Mouse (Mus musculus): ENCODE results near the gene Celf5. TPM values are rescaled to one million over a fixed set of nuclear protein-coding genes. Genes with fewer than 3 reads are reported as not detected.
A peak's percentile ranks its signal among the peaks of the same experiment; 100 is the strongest.

The Celf5 gene
- polyA plus RNA-seq, 1 experiment: 57.3 TPM

- no peaks in the 10 kb centered on the region for H3K27me3 ChIP-seq (ENCODE audit: control insufficient read depth, insufficient read depth, low read length)
- peak overlapping the region; percentile 26; the same call in 1 of the 2 replicates for H3K27ac ChIP-seq (ENCODE audit: insufficient read depth, low read length)
- DNase-seq: peak in 1 of 2 experiments; percentile 53
- peak overlapping the region; percentile 95 for H3K4me3 ChIP-seq (replicated peaks; ENCODE audit: insufficient read depth, low read depth, low read length)
- peaks cover 5% of the 10 kb centered on the region; the same call in 1 of the 2 replicates for H3K4me1 ChIP-seq (ENCODE audit: control insufficient read depth, insufficient read depth, low read length)
- TF ChIP-seq CTCF (IDR thresholded peaks at IDR 0.05; ENCODE audit: borderline replicate concordance, insufficient read depth, low read depth, low read length) (no peak), POLR2A (IDR thresholded peaks at IDR 0.05; ENCODE audit: borderline replicate concordance, insufficient read depth, low read length) (no peak)
- WGBS: 2% methylated on average over 34 of the region's 35 CpGs
These were observed 640 bp downstream of the Celf5 start for GRCm38 (mm10) chr10:81481605-81482532.

GRCm38 (mm10) chr10:81474461-81474860 lies 8.0 kb downstream of the Celf5 start:
- Histone ChIP-seq H3K27ac (ENCODE audit: insufficient read depth, low read length) (no peak overlapping the region), H3K4me1 (ENCODE audit: control insufficient read depth, insufficient read depth, low read length) (peaks cover 7% of the 10 kb centered on the region; the same call in 1 of the 2 replicates), H3K27me3 (ENCODE audit: control insufficient read depth, insufficient read depth, low read length) (no peaks in the 10 kb centered on the region), H3K4me3 (replicated peaks; ENCODE audit: insufficient read depth, low read depth, low read length) (no peak overlapping the region)
- no peak for DNase-seq
- 87% methylated on average over 10 of the region's 10 CpGs for WGBS
- TF ChIP-seq CTCF (IDR thresholded peaks at IDR 0.05; ENCODE audit: borderline replicate concordance, insufficient read depth, low read depth, low read length): no peak

- Histone ChIP-seq H3K4me1 (ENCODE audit: control insufficient read depth, insufficient read depth, low read length) (peaks cover 12% of the 10 kb centered on the region), H3K4me3 (replicated peaks; ENCODE audit: insufficient read depth, low read depth, low read length) (no peak overlapping the region), H3K27me3 (ENCODE audit: control insufficient read depth, insufficient read depth, low read length) (no peaks in the 10 kb centered on the region), H3K27ac (ENCODE audit: insufficient read depth, low read length) (no peak overlapping the region)
- no peak for TF ChIP-seq POLR2A (IDR thresholded peaks at IDR 0.05; ENCODE audit: borderline replicate concordance, insufficient read depth, low read length)
- TF ChIP-seq CTCF (IDR thresholded peaks at IDR 0.05; ENCODE audit: borderline replicate concordance, insufficient read depth, low read depth, low read length): no peak
- DNase-seq: peak; percentile 68 to 79
- WGBS: 3% methylated on average over 22 of the region's 22 CpGs
These were observed 9.5 kb downstream of the Celf5 start for GRCm38 (mm10) chr10:81473003-81473451.

GRCm38 (mm10) chr10:81472403-81473002 lies 10.0 kb downstream of the Celf5 start:
- Histone ChIP-seq H3K4me1 (ENCODE audit: control insufficient read depth, insufficient read depth, low read length) (peaks cover 17% of the 10 kb centered on the region), H3K27ac (ENCODE audit: insufficient read depth, low read length) (no peak overlapping the region), H3K4me3 (replicated peaks; ENCODE audit: insufficient read depth, low read depth, low read length) (no peak overlapping the region), H3K27me3 (ENCODE audit: control insufficient read depth, insufficient read depth, low read length) (no peaks in the 10 kb centered on the region)
- TF ChIP-seq CTCF (IDR thresholded peaks at IDR 0.05; ENCODE audit: borderline replicate concordance, insufficient read depth, low read depth, low read length) (no peak), POLR2A (IDR thresholded peaks at IDR 0.05; ENCODE audit: borderline replicate concordance, insufficient read depth, low read length) (no peak)
- WGBS: 9% methylated on average over 15 of the region's 18 CpGs
- DNase-seq: no peak

- Histone ChIP-seq H3K27ac (ENCODE audit: insufficient read depth, low read length) (no peak overlapping the region), H3K27me3 (ENCODE audit: control insufficient read depth, insufficient read depth, low read length) (no peaks in the 10 kb centered on the region), H3K4me3 (replicated peaks; ENCODE audit: insufficient read depth, low read depth, low read length) (no peak overlapping the region), H3K4me1 (ENCODE audit: control insufficient read depth, insufficient read depth, low read length) (peaks cover 22% of the 10 kb centered on the region)
- TF ChIP-seq POLR2A (IDR thresholded peaks at IDR 0.05; ENCODE audit: borderline replicate concordance, insufficient read depth, low read length) (no peak), CTCF (IDR thresholded peaks at IDR 0.05; ENCODE audit: borderline replicate concordance, insufficient read depth, low read depth, low read length) (no peak)
- WGBS: 49% methylated on average over 18 of the region's 18 CpGs
- DNase-seq: no peak
These were observed 12.1 kb downstream of the Celf5 start for GRCm38 (mm10) chr10:81470454-81470853.

- no peak for TF ChIP-seq CTCF (IDR thresholded peaks at IDR 0.05; ENCODE audit: borderline replicate concordance, insufficient read depth, low read depth, low read length)
- no peak for TF ChIP-seq POLR2A (IDR thresholded peaks at IDR 0.05; ENCODE audit: borderline replicate concordance, insufficient read depth, low read length)
- WGBS: 78% methylated on average over 5 of the region's 5 CpGs
- H3K27me3 ChIP-seq (ENCODE audit: control insufficient read depth, insufficient read depth, low read length): no peaks in the 10 kb centered on the region
- H3K4me1 ChIP-seq (ENCODE audit: control insufficient read depth, insufficient read depth, low read length): peaks cover 22% of the 10 kb centered on the region
- no peak overlapping the region for H3K4me3 ChIP-seq (replicated peaks; ENCODE audit: insufficient read depth, low read depth, low read length)
- no peak for DNase-seq
- H3K27ac ChIP-seq (ENCODE audit: insufficient read depth, low read length): no peak overlapping the region
These were observed 13.3 kb downstream of the Celf5 start for GRCm38 (mm10) chr10:81469253-81469652.

GRCm38 (mm10) chr10:81467670-81468235 lies 14.8 kb downstream of the Celf5 start:
- Histone ChIP-seq H3K4me1 (ENCODE audit: control insufficient read depth, insufficient read depth, low read length) (peaks cover 15% of the 10 kb centered on the region), H3K27me3 (ENCODE audit: control insufficient read depth, insufficient read depth, low read length) (no peaks in the 10 kb centered on the region), H3K27ac (ENCODE audit: insufficient read depth, low read length) (peak overlapping the region; percentile 15; the same call in 1 of the 2 replicates), H3K4me3 (replicated peaks; ENCODE audit: insufficient read depth, low read depth, low read length) (no peak overlapping the region)
- TF ChIP-seq CTCF (IDR thresholded peaks at IDR 0.05; ENCODE audit: borderline replicate concordance, insufficient read depth, low read depth, low read length) (no peak), POLR2A (IDR thresholded peaks at IDR 0.05; ENCODE audit: borderline replicate concordance, insufficient read depth, low read length) (no peak)
- peak in 1 of 2 experiments; percentile 51 for DNase-seq
- 35% methylated on average over 16 of the region's 16 CpGs for WGBS

Data from cerebellum, adult 2 months (tissue).